Mouse (Mus musculus) CH12.LX (cell line): ENCODE measurements around the gene Zcchc13. TPM values are rescaled to one million over a fixed set of nuclear protein-coding genes. Genes with fewer than 3 reads are reported as not detected.

Experiments used
- DNase-seq: peaks from one replicate; pipeline ENCODE4 v3.0.0-alpha.2; 2013; ENCODE audit errors: extremely low read depth
- H3K27ac ChIP-seq: 2 replicates; pipeline ENCODE4 v1.5.1; 2012; ENCODE audit warnings: low read depth, mild to moderate bottlenecking, control low read depth, moderate library complexity; ENCODE audit not compliant: insufficient read depth
- H3K27me3 ChIP-seq: replicated peaks from 2 replicates; pipeline ENCODE3; 2012; ENCODE audit warnings: inconsistent platforms
- H3K36me3 ChIP-seq, 2 experiments: replicated peaks in 1 of 2; 2 replicates each; pipeline versions ENCODE3 to v1.6.1; 2012; ENCODE audit warnings: inconsistent platforms in 1 of 2, low read length in 1 of 2, mild to moderate bottlenecking in 1 of 2, mixed read lengths in 1 of 2, moderate library complexity in 1 of 2; ENCODE audit not compliant: control insufficient read depth in 1 of 2, insufficient read depth in 1 of 2
- H3K4me1 ChIP-seq, 2 experiments: 2 replicates each; pipeline ENCODE4 v1.6.1; 2012; ENCODE audit warnings: inconsistent platforms in 1 of 2, moderate library complexity in 1 of 2; ENCODE audit not compliant: insufficient read depth in 2 of 2, control insufficient read depth in 1 of 2
- H3K4me2 ChIP-seq: 2 replicates; pipeline ENCODE4 v1.6.1; 2012; ENCODE audit warnings: low read depth, mild to moderate bottlenecking, control low read depth; ENCODE audit not compliant: poor library complexity, insufficient read depth, severe bottlenecking
- H3K4me3 ChIP-seq, 3 experiments: fragments of 150-350 bp in 1 of 3; sonication (generic) in 1 of 3; replicated peaks in 1 of 3; 2 replicates each; pipeline versions ENCODE3 to v1.5.1; 2011 to 2012; ENCODE audit warnings: low read depth in 2 of 3, low read length in 2 of 3, mild to moderate bottlenecking in 2 of 3, moderate library complexity in 2 of 3, control low read depth in 1 of 3, improper control_type of control experiment in 1 of 3, inconsistent platforms in 1 of 3, mixed read lengths in 1 of 3; ENCODE audit not compliant: poor library complexity in 1 of 3
- H3K79me2 ChIP-seq: replicated peaks from 2 replicates; pipeline ENCODE4 v1.6.1; 2012; ENCODE audit warnings: mild to moderate bottlenecking, moderate library complexity; ENCODE audit not compliant: control insufficient read depth, poor library complexity, insufficient read depth, severe bottlenecking; ENCODE audit errors: extremely low read depth
- H3K9ac ChIP-seq: 2 replicates; pipeline ENCODE4 v1.6.1; 2012; ENCODE audit warnings: low read depth, mild to moderate bottlenecking, control low read depth, moderate library complexity; ENCODE audit not compliant: insufficient read depth
- H3K9me3 ChIP-seq: replicated peaks from 2 replicates; pipeline ENCODE3; 2012; ENCODE audit warnings: low read length, inconsistent platforms, mixed read lengths
- BHLHE40 ChIP-seq: IDR thresholded peaks from 2 replicates; pipeline ENCODE4 v1.6.1; 2011; ENCODE audit warnings: mild to moderate bottlenecking, low read depth, low read length, improper control_type of control experiment
- CHD1 ChIP-seq: IDR thresholded peaks from 2 replicates; pipeline ENCODE4 v1.6.1; 2012; ENCODE audit warnings: low read depth, low read length, improper control_type of control experiment, inconsistent platforms
- CHD2 ChIP-seq: IDR thresholded peaks from 2 replicates; pipeline ENCODE4 v1.6.1; 2011; ENCODE audit warnings: low read length, improper control_type of control experiment
- CTCF ChIP-seq, 2 experiments: IDR thresholded peaks in 1 of 2; conservative IDR thresholded peaks in 1 of 2; 2 replicates each; pipeline ENCODE4 v1.5.1; 2011 to 2012; ENCODE audit warnings: low read depth in 2 of 2, low read length in 2 of 2, improper control_type of control experiment in 1 of 2, inconsistent platforms in 1 of 2, mild to moderate bottlenecking in 1 of 2, moderate library complexity in 1 of 2
- E2F4 ChIP-seq: IDR thresholded peaks from 2 replicates; pipeline ENCODE4 v1.6.1; 2011; ENCODE audit warnings: low read depth, low read length, improper control_type of control experiment; ENCODE audit not compliant: insufficient replicate concordance
- ELF1 ChIP-seq: IDR thresholded peaks from 2 replicates; pipeline ENCODE4 v1.6.1; 2014; ENCODE audit warnings: low read depth, mild to moderate bottlenecking, inconsistent platforms, low read length, improper control_type of control experiment
- HCFC1 ChIP-seq: IDR thresholded peaks from 2 replicates; pipeline ENCODE4 v1.6.1; 2012; ENCODE audit warnings: low read depth, mild to moderate bottlenecking, inconsistent platforms, low read length, improper control_type of control experiment
- IRF4 ChIP-seq: IDR thresholded peaks from 2 replicates; pipeline ENCODE4 v1.6.1; 2014; ENCODE audit warnings: low read depth, mild to moderate bottlenecking, inconsistent platforms, low read length, improper control_type of control experiment
- JUN ChIP-seq: IDR thresholded peaks from 2 replicates; pipeline ENCODE4 v1.6.1; 2011; ENCODE audit warnings: low read depth, mild to moderate bottlenecking, low read length, improper control_type of control experiment, moderate library complexity; ENCODE audit not compliant: insufficient read depth
- JUND ChIP-seq: conservative IDR thresholded peaks from 2 replicates; pipeline ENCODE4 v1.6.1; 2011; ENCODE audit warnings: low read depth, low read length, improper control_type of control experiment
- KAT2A ChIP-seq: IDR thresholded peaks from 2 replicates; pipeline ENCODE4 v1.6.1; 2012; ENCODE audit warnings: low read length, improper control_type of control experiment, inconsistent platforms; ENCODE audit not compliant: insufficient replicate concordance
- MAX ChIP-seq: IDR thresholded peaks from 2 replicates; pipeline ENCODE4 v1.6.1; 2011; ENCODE audit warnings: low read length, improper control_type of control experiment
- MAZ ChIP-seq: IDR thresholded peaks from 2 replicates; pipeline ENCODE4 v1.6.1; 2012; ENCODE audit warnings: low read depth, mild to moderate bottlenecking, inconsistent platforms, low read length, improper control_type of control experiment, moderate library complexity
- NRF1 ChIP-seq: IDR thresholded peaks from 2 replicates; pipeline ENCODE4 v1.6.1; 2014; ENCODE audit warnings: low read depth, mild to moderate bottlenecking, inconsistent platforms, low read length, improper control_type of control experiment, moderate library complexity
- PAX5 ChIP-seq: IDR thresholded peaks from 2 replicates; pipeline ENCODE4 v1.6.1; 2012; ENCODE audit warnings: low read length, inconsistent platforms, mixed read lengths
- POLR2AphosphoS2 ChIP-seq: IDR thresholded peaks from 2 replicates; pipeline ENCODE4 v1.6.1; 2011; ENCODE audit warnings: low read depth, low read length, improper control_type of control experiment
- RAD21 ChIP-seq: IDR thresholded peaks from 2 replicates; pipeline ENCODE4 v1.6.1; 2011; ENCODE audit warnings: low read depth, mild to moderate bottlenecking, low read length, improper control_type of control experiment, moderate library complexity
- RCOR1 ChIP-seq: conservative IDR thresholded peaks from 2 replicates; pipeline ENCODE4 v1.6.1; 2012; ENCODE audit warnings: low read depth, mild to moderate bottlenecking, inconsistent platforms, low read length, improper control_type of control experiment
- SIN3A ChIP-seq: IDR thresholded peaks from 2 replicates; pipeline ENCODE4 v1.6.1; 2012; ENCODE audit warnings: low read length, improper control_type of control experiment, inconsistent platforms
- SMC3 ChIP-seq: IDR thresholded peaks from 2 replicates; pipeline ENCODE4 v1.6.1; 2011; ENCODE audit warnings: low read depth, low read length, improper control_type of control experiment
- TBP ChIP-seq: conservative IDR thresholded peaks from 2 replicates; pipeline ENCODE4 v1.6.1; 2011; ENCODE audit warnings: low read depth, low read length, improper control_type of control experiment
- TCF12 ChIP-seq: IDR thresholded peaks from 2 replicates; pipeline ENCODE4 v1.6.1; 2014; ENCODE audit warnings: low read depth, mild to moderate bottlenecking, inconsistent platforms, low read length, improper control_type of control experiment
- UBTF ChIP-seq: IDR thresholded peaks from 2 replicates; pipeline ENCODE4 v1.6.1; 2012; ENCODE audit warnings: low read depth, mild to moderate bottlenecking, inconsistent platforms, low read length, improper control_type of control experiment, moderate library complexity
- USF1 ChIP-seq: IDR thresholded peaks from 2 replicates; pipeline ENCODE4 v1.6.1; 2014; ENCODE audit warnings: low read depth, mild to moderate bottlenecking, inconsistent platforms, low read length, improper control_type of control experiment
- USF2 ChIP-seq: conservative IDR thresholded peaks from 2 replicates; pipeline ENCODE4 v1.6.1; 2011; ENCODE audit warnings: low read depth, low read length, improper control_type of control experiment
- ZMIZ1 ChIP-seq: IDR thresholded peaks from 2 replicates; pipeline ENCODE4 v1.6.1; 2012; ENCODE audit warnings: low read depth, mild to moderate bottlenecking, inconsistent platforms, low read length, improper control_type of control experiment
- ZNF384 ChIP-seq: IDR thresholded peaks from 2 replicates; pipeline ENCODE4 v1.6.1; 2012; ENCODE audit warnings: low read depth, low read length, improper control_type of control experiment, inconsistent platforms
- dilution Hi-C: fragments of 300-500 bp; cut with MboI; formaldehyde crosslinking; loops from 2 replicates; pipeline ENCODE4 v1.14.3; 2020; ENCODE audit warnings: low sequenced_read_pairs; ENCODE audit not compliant: extremely low pct_unique_long_range_greater_than_20kb, extremely low pct_ligation_motif_present
- in situ Hi-C: fragments of 300-500 bp; cut with MboI; formaldehyde crosslinking; loops from 3 replicates; pipeline ENCODE4 v1.14.3; 2019; ENCODE audit warnings: low sequenced_read_pairs, low pct_ligation_motif_present, low pct_unique_long_range_greater_than_20kb, mixed read lengths
- polyA plus RNA-seq: library from polyadenylated mRNA; unstranded; fragments of >175 nt; gene quantifications from 2 replicates; pipeline ENCODE4 v1.2.1, GENCODE M21; 2012; ENCODE audit warnings: low read depth; ENCODE audit not compliant: insufficient read length
- total RNA-seq, 2 experiments: library from RNA; depleted of rRNA; stranded (reverse); fragments of 300-350 nt in 1 of 2; fragments of >200 nt in 1 of 2; gene quantifications; 2 replicates each; pipeline ENCODE4 v1.2.3; 2012 to 2014

The Zcchc13 gene
- total and polyA plus RNA-seq, 3 experiments = 1.7 TPM; not detected in 2

DNA sequence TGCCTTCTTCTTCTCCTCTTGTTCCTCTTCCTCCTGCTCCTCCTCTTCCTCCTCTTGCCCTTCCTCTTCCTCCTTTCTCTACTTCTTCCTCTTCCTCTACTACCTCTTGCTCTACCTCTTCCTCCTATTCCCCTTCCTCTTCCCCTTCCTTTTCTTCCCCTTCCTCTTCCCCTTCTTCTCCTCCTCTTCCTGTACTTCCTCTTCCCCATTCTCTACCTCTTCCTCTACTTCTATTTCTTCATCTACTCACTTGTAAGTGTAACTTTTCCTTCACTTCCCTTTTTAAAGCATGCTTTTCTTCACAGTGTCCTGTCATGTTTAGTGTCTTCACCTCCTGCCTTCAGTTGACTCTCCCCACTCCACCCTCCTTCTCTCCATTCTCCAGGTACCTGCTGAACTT, 3.5 kb downstream of the Zcchc13 start:
- H3K79me2 ChIP-seq = no peaks in the 10 kb centered on the region
- no peak overlapping the region for H3K27ac ChIP-seq
- H3K4me1 ChIP-seq = peaks cover 4 to 5% of the 10 kb centered on the region in 2 experiments; a peak in 2 of 4 replicates
- no peaks in the 10 kb centered on the region for H3K27me3 ChIP-seq
- no peak overlapping the region for H3K4me2 ChIP-seq
- no peaks in the 10 kb centered on the region for H3K9me3 ChIP-seq
- in situ Hi-C loops (no loop called here), dilution Hi-C loops (no loop called here)
- TF ChIP-seq SIN3A (no peak), ELF1 (0 out of 2 replicates have a peak, but pooled peaks have one; percentile 19)
- no peak overlapping the region for H3K4me3 ChIP-seq
- no peak overlapping the region for H3K9ac ChIP-seq
- no peak for DNase-seq
- no peaks in the 10 kb centered on the region for H3K36me3 ChIP-seq

DNA sequence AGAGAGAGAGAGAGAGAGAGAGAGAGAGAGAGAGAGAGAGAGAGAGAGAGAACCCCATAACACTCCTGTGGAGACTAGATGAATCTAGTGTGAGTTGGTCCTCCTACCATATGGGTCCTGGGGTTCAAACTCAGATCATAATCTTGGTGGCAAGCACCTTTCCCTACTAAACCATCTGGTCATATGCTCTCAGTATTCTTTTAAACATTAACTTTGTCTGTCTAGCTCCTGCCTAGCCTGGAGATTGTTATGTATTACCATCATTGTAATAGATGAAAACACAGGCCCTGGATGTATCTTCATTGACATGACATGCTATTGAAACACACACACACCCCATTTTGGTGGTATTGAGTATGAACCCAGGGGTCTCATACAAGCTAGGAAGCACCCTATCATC, 5.6 kb downstream of the Zcchc13 start:
- no peak for DNase-seq
- in situ Hi-C loops = no loop called here
- no peak overlapping the region for H3K4me3 ChIP-seq
- H3K4me1 ChIP-seq = 0 out of 4 replicates have a peak, but pooled peaks cover 0 to under 1% of the 10 kb centered on the region in 2 experiments
- no peak overlapping the region for H3K4me2 ChIP-seq
- no peaks in the 10 kb centered on the region for H3K79me2 ChIP-seq
- dilution Hi-C loops = no loop called here
- no peaks in the 10 kb centered on the region for H3K36me3 ChIP-seq
- no peak overlapping the region for H3K9ac ChIP-seq
- TF ChIP-seq USF2 (no peak), RAD21 (no peak), RCOR1 (no peak), POLR2AphosphoS2 (no peak), BHLHE40 (no peak), JUND (no peak), MAX (no peak), E2F4 (no peak), CTCF (conservative IDR thresholded peaks at IDR 0.05 in 1 of 2, IDR thresholded peaks at IDR 0.05 in 1 of 2; ENCODE audit: low read depth in 2 of 2, low read length in 2 of 2) (no peak), TCF12 (no peak), NRF1 (no peak)
- H3K27ac ChIP-seq = no peak overlapping the region
- no peaks in the 10 kb centered on the region for H3K9me3 ChIP-seq
- H3K27me3 ChIP-seq = no peaks in the 10 kb centered on the region

DNA sequence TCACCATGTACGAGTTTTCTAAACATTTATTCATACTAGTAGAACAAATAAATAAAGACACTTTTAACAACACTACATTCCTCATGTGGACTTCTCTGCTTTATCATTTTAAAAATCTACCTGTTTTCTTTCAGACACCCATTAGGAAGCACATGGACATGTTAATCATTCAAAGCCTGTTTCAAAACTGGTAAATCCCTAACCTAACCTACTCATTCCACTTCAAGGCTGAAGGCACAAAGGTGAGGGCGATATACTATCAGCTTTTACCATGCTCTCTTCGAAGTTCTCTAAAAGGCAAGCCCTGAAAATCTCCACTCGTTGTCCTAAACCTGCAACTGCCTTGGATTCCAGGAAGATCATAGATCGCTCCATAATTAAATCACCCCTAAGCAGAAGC, 8.2 kb downstream of the Zcchc13 start:
- dilution Hi-C loops (no loop called here), in situ Hi-C loops (no loop called here)
- no peaks in the 10 kb centered on the region for H3K27me3 ChIP-seq
- H3K36me3 ChIP-seq = no peaks in the 10 kb centered on the region
- no peak overlapping the region for H3K27ac ChIP-seq
- no peak for TF ChIP-seq USF1
- no peak for TF ChIP-seq TBP
- no peak for TF ChIP-seq PAX5
- TF ChIP-seq E2F4 = no peak
- no peak for TF ChIP-seq USF2
- TF ChIP-seq NRF1 = no peak
- TF ChIP-seq JUN = no peak
- no peak for TF ChIP-seq ZMIZ1
- TF ChIP-seq ZNF384 = no peak
- TF ChIP-seq CHD1 = no peak
- TF ChIP-seq IRF4 = no peak
- no peak for TF ChIP-seq ELF1
- TF ChIP-seq RAD21 = no peak
- no peak for TF ChIP-seq SMC3
- no peak for TF ChIP-seq CHD2
- TF ChIP-seq MAZ = no peak
- no peak for TF ChIP-seq KAT2A
- TF ChIP-seq UBTF = no peak
- TF ChIP-seq HCFC1 = no peak
- H3K9ac ChIP-seq = no peak overlapping the region
- H3K79me2 ChIP-seq = no peaks in the 10 kb centered on the region
- H3K9me3 ChIP-seq = no peaks in the 10 kb centered on the region
- no peak for DNase-seq
- H3K4me2 ChIP-seq = no peak overlapping the region
- H3K4me3 ChIP-seq = no peak overlapping the region
- no peaks in the 10 kb centered on the region for H3K4me1 ChIP-seq
